Mouse (Mus musculus) gonadal fat pad, adult 2 months (tissue): ENCODE measurements around the gene Hmga1b. TPM values are rescaled to one million over a fixed set of nuclear protein-coding genes. Genes with fewer than 3 reads are reported as not detected.
A peak's percentile ranks its signal among the peaks of the same experiment; 100 is the strongest.
"Not testable (repeated sequence)": the region's sequence is repeated elsewhere in the genome, so short reads cannot be mapped to it uniquely, and the experiment has no call there.

Source experiments
- DNase-seq: peaks from one replicate; pipeline ENCODE4 v3.0.0-alpha.2; 2012; ENCODE audit warnings: low read depth
- polyA plus RNA-seq: library from polyadenylated mRNA; depleted of rRNA; stranded (reverse); fragments of >200 nt; gene quantifications from 2 replicates; pipeline ENCODE4 v1.2.3, GENCODE M21; 2012

Hmga1b gene
- polyA plus RNA-seq, 1 experiment: 0.59 TPM

DNA sequence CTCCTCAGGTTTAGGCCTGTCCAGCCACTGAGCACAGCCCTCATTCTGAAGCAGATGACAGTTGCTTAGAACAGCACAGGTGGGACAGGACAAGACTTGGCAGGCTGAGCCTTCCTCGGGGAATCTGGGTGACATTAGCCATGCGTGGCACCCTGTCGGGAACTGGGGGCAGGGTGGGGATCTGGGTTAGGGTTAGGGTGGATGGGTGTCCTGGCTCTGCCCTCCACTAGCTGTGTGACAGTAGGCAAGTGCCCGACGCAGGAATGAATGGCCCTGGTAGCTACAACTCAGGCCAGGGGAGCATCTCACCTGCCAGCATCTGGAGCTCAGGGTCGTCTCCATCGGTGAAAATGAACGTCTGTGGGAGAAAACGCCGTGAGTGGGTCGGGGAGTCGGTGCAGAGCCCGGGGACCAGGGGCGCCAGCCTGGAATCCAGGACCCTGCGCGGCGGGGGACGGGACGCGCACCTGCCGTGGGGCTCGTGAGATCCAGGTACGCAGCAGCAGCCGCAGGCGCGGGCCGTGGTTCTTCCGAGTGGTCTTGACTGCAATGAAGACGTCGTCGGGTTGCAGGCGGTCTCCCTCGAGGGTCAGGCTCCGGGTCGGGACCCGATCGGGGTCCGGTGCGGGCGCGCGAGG, 21.0 kb downstream of the Hmga1b start:
- no peak for DNase-seq

DNA sequence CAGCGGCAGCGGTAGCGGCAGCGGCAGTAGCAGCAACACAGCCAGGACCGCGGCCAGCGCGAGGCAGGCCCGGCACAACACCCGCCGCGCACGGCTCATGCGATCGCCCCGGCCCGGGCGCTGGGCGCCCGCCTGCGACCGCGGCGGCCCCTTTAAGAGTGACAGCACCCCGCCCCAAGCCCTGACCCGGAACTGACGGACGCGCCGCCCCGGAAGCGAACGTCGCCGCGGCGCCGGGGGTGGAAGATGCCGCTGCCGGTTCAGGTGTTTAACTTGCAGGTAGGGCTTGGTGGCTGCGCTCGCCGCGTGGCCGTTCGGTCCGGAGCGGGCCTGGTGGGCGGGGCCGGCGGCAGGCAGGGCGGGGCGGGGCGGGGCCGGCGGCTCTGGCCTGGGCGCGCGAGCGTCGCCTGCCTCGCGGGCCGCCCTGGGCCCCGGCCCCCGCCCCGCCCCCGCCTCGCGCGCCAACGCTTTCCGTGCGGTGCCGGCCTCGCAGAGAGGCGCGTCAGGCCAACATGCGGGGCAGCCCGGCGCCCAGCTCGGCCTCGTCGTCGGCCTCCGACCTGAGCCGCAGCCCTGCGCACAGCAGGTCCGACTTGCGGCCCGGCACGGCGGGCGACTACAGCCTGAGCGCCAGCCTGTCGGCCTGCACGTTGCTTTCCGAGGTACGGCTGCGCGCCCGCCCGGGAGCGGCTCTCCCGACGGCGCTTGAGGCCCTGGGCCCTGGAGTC, 21.6 kb downstream of the Hmga1b start, which contains the start of the genes Rfng and Gps1:
TSS of gene Rfng (minus strand) at position 144 of the 728 bp plus-strand sequence.
TSS of gene Gps1 (plus strand) at position 209 of the 728 bp plus-strand sequence.
- DNase-seq: no peak

DNA sequence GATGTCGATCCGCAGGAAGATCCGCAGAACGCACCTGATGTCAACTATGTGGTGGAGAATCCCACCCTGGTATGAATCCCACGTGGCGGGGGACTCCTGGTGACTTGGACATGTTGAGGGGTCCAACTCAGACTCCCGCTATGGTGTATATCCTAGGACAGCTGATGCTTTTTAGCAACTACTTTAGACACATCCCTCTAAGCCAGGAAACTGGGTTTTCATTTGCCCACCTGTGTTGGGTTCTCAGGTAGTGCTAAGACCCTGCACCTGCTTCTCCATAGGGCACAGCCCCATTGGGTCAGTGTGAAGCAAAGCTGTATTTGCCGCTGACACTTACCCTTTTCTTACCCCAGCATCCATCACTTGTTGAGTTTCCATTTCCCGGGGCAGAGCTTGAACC, 22.6 kb downstream of the Hmga1b start:
- no peak for DNase-seq

DNA sequence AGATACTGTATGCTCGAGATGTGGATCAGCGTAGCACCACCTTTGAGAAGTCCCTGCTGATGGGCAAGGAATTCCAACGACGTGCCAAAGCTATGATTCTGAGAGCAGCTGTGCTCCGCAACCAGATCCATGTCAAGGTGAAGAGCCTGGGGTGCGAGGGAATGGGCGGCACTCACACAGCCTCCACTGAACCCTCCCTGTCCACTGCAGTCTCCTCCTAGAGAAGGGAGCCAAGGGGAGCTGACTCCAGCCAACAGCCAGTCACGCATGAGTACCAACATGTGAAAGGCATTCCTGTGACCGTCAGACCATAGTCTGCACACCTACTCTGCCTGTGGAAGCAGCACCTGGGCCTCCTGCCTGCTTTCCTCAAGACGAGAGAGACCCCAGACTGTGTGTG, 25.9 kb downstream of the Hmga1b start:
- not testable (repeated sequence) for DNase-seq

DNA sequence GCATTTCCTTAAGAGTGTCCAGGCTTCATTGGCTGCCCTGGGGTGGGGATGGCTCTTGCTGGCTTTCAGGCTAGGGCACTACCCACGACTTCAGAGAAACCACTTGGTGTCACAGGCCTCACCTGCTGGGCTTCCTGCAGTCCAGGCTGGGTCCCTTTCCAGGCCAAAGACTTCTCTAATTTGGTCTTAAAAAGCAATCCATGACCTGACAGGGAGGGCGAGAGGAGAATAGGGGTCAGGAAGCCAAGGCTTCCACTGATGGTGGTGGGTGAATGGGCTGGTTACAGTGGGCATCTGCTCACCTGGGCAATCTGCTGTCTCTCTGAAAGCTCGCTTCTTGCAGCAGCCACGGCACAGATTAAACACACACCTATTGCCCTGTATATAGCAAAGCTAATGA, 26.8 kb downstream of the Hmga1b start:
- no peak for DNase-seq

DNA sequence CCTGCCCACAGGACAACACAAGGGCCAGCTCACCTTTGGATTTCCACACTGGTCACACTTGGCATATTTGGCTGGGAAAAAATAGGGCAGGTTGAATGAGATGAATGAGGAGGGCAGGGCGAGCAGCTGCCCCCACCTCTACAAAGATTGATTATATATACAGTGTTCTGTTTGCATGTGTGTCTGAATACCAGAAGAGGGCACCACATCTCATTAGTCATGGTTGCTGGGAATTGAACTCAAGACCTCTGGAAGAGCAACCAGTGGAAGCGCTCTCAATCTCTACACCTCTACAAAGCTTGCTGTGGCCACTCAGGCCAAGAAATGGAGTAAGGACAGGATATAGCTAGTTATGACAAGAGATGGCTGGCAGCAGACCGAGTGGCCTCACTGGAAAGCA, 27.2 kb downstream of the Hmga1b start:
- no peak for DNase-seq

DNA sequence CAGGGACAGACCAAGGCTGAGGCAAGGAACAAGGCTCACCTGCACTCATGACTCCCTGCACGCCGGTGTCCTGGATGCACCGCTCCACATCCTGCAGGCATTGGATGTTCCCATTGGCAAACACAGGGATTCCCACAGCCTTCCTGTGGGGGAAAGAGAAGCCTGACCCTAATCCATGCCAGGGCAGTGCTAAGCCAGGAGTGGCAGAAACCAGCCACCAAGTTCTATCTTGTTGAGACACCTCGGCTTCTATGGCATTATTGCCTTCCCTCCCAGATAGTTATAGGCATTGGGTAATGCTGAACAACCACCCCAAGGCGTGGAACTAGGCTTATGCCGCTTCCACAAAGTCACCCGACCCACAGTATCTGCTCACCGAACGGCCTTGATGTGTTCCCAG, 30.1 kb downstream of the Hmga1b start:
- peak; percentile 63 for DNase-seq

DNA sequence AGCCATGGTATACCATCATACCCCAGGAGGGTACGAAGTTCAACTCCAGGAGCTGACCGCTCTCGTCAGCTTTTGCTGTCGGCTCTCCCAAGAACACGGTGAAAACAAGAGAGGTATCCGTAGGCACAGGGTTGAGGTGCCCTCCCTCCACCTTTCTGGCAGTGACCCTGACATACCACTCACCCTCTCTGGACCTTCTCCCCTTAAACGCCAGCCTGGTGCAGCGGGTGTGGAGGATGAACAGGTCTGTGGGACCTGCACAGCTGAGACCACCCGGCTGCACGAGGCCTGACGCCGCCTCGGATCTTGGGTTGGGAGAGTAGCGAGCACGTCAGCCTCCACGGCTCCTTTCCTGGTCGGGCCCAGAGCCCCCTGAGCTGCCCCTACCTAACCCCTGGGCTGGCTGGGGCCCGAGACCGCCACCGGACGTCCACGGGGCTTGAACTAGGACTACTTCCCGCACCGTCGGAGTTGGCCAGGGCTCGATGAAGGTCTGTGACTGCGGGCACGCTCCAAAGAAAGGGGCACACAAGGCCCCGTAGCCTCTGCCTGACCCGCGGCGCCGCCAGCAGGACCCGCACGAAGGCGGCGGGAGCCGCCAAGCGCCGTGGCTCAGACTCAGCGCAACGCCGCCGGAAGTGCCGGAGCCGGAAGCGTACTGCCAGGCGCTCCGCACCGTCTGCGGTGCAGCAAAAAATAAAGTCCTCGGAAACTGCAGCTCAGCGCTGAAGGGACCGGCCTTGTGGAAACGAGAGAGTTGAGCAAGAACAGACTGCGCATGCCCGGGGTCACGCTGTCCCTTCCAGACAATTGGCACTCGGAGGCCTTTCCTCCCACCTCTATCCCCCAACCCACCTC, 33.4 kb downstream of the Hmga1b start, which contains the start of gene Dus1l:
TSS of gene Dus1l (minus strand) at position 648 of the 858 bp plus-strand sequence.
- peak; percentile 59 for DNase-seq

DNA sequence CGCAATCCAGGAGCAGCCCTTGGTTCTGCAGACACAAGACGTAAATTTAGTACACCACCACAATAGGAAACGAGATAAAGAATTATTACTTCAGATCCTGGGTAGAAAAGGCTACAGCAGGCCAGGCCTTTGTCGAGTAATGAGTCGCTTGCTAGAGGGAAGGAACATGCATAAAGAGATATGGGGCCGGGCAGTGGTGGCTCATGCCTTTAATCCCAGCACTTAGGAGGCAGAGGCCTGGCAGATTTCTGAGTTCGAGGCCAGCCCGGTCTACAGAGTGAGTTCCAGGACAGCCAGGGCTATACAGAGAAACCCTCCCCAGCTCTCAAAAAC, 34.0 kb downstream of the Hmga1b start:
- no peak for DNase-seq

DNA sequence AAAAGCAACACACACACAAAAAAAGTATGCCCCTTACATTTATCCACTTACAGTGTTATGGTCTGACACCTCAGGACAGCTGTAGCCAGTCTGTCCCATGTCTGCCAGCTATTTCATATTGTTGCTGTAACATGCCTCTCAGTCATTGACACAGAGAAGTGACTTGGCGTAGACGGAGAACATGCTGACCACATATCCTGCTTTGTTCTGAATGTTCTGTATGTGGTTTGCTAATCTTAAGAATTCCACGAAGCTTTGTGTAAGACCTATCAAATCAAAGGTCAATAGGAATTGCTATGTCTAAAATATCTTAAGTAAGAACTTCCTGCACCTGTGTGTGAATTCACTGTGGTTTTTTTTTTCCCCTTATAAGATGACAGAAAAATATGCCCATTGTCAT, 35.6 kb downstream of the Hmga1b start:
- DNase-seq: no peak

DNA sequence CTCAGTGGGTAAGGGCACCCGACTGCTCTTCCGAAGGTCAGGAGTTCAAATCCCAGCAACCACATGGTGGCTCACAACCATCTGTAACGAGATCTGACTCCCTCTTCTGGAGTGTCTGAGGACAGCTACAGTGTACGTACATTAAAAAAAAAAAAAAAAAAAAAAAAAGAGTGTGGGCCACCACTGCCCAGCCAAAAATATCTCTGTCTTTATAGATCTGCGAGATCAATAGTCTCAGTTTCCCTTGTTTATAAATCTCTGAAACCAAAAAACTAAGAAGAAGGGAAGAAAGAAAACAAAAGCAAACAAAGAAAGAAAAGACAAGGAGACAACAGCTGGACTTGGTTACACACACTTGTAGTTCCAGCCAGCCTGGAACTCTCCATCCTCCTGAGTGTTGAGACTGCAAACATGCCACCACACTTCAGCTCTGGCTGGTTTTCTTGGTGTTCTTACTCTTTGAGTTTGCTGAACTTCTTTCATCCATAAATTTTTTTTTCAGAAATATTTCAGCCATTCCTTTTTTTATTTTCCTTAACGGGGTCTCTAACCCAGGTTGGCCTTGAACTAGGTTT, 36.8 kb downstream of the Hmga1b start:
- DNase-seq: no peak

DNA sequence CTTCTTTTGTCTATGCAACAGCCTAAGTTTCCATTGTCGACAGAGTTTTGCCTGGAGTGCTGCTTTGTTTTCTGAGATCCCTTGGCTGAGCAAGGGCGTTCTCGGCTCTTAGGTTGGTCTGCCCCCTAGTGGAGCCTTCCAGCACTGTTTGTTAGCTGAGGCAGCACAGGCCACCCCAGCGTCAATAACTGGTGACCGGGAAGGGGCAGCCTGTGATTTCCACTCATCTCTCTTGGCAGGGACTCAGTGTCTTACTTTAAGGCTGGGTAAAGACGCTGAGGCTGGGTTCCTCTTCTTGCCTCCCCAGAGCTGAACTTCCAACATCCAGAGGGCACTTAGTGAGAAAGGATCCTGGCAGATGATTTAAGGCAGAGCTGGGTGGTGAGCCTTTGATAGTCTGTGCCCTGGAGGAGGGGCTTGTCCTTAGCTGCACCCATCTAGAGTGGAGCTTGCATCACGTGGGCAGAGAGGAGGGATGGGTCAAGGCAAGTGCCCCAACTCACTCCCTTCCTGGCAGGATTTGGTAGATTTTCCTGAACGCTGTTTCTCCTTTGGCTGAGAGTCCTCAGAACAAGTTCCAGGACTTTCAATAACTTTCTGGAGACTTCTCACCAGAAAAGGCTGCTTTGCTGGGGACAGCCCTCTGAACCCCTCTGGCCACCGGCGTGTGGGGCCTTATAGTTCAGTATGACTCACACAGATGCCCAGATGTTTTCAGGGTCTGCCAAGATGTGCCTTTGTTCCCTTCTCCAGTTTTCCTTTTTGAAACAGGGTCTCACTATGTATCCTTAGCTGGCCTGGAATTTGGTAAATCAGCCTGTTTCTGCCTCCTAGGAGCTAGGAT, 37.7 kb downstream of the Hmga1b start:
- DNase-seq: peak; percentile 85

DNA sequence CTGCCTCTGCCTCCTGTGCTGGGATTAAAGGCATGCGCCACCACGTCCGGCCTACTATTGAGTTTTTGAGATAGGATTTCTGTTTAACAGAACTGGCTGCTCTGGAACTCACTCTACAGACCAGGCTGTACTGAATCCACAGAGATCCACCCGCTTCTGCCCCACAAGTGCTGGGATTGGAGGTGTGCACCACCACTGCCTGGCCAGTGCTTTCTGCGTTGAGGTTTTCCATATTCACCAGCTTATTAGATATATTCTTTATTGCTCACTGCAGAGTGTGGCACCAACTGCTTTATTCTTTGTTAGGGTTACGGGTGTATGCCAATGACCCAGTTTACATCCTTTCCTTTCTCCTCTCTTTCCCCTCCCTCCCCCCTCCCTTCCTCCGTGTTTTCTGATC, 41.7 kb downstream of the Hmga1b start:
- DNase-seq: no peak

DNA sequence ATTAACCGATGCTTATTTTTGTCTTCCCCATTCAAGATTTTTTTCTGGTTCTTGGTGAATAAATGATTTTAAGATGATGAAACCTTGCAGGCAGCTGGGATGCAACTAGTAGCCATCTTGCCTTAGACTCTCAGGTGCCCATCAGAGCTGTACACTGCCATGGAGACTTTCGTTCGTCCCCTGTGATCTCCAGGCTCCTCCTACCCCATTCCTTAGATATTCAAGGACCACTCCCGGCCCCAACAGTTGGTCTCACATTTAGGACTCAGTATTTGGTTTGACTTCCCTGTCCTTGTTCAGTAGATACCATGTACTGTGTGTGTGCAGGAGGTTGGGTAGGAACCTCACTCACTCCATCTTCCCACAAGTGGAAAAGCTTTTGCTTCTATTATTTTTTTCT, 42.2 kb downstream of the Hmga1b start:
- DNase-seq: no peak

DNA sequence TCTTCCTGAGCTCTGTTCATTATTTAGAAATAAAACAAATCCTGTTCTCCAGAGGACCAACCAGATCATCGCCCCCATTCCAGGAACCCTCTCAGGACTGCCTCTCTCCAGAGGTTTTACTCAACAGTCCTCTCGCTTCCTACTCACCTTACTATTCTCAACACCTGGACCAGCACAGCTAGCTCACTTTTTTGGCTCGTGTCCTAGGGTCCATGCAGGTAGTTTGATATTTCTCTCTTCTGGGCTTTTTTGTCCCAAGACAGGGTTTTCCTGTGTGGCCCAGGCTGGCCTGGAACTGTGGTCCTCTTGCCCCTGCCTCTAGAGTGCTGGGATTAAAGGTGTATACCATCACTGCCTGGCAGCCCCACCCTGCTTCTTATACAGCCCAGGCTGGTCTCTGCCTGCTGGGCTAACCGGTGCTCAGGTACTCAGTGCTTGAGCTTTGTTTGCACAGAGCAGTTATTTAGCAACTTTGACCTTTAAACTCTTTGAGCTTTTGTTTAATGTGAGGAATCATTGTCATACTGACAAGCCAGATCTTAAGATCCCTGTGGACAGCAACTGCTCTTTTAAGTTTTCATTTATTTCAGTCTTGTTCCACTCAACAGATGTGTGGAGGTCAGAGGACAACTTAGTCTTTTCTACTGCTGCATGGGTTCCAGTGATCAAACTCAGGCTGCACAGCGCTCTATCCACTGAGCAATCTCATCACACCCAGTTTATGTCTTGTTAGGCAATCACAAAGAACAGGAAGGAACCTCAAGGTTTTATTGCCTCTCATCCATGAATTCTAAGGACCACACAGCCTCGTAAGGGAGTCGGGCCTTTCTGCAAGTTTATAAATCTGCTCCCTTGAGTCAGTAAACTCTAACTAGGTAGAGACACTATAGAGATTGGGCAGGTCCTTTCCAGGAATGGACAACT, 43.0 kb downstream of the Hmga1b start:
- no peak for DNase-seq

DNA sequence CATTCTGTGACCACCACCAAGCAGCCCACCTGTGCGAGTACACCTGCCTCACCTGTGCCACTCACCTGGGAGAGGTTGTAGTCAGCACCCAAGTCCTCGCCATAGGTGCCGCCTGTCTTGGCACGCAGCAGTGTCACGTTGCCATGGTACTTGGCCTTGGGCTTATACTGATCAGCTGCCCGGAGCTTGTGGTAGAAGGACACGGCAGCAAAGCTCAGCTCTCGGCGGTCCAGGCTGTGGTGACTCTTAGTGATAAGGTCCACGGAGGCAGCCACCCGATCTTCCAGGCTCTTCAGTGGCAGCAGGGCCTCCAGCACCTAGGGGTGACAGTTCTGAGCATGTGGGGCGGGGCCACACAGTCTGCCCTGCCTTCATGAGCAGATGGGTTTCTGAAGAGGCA, 45.4 kb downstream of the Hmga1b start:
- DNase-seq: no peak

DNA sequence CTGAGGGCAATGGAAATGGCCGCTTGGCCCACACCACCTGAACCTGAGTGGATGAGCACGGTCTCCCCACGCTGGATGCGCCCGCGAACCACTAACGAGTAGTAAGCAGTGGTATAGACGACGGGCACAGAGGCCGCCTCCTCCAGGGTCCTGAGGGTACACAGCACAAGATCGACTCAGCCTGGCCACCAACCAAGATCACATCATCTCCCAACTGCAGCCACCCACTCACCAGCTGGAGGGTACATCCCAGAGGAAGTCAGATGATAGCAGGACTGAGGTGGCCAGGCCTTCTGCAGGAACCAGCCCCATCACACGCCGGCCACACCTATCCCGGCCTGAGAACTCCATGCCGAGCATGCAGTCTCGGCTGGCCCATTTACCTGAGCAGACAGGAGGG, 49.5 kb downstream of the Hmga1b start:
- no peak for DNase-seq
